Mouse (Mus musculus) midbrain, embryonic 14.5 days (tissue): ENCODE measurements around the gene Eif1ad. TPM values are rescaled to one million over a fixed set of nuclear protein-coding genes. Genes with fewer than 3 reads are reported as not detected.

Experiments
- ATAC-seq: fragments of 200-750 bp; cut with Nextera tagmentation; 2 replicates; pipeline ENCODE4 v1.8.0; 2017; ENCODE audit warnings: moderate number of reproducible peaks, moderate library complexity; ENCODE audit not compliant: low FRiP score, low TSS enrichment
- DNase-seq: peaks from one replicate; pipeline ENCODE4 v3.0.0-alpha.2; 2015
- H3K27ac ChIP-seq: fragments of 300-500 bp; sonication (generic); replicated peaks from 2 replicates; pipeline ENCODE4 v1.5.1; 2014; ENCODE audit warnings: mild to moderate bottlenecking, low read depth, low read length, moderate library complexity
- H3K27me3 ChIP-seq: fragments of 300-500 bp; sonication (generic); 2 replicates; pipeline ENCODE4 v1.6.1; 2014; ENCODE audit warnings: low read length, control low read depth, mixed read lengths; ENCODE audit not compliant: control insufficient read depth, insufficient read depth
- H3K36me3 ChIP-seq: fragments of 300-500 bp; sonication (generic); 2 replicates; pipeline ENCODE4 v1.6.1; 2014; ENCODE audit warnings: low read length, control low read depth; ENCODE audit not compliant: control insufficient read depth, insufficient read depth
- H3K4me1 ChIP-seq: fragments of 300-500 bp; sonication (generic); 2 replicates; pipeline ENCODE4 v1.6.1; 2014; ENCODE audit warnings: mild to moderate bottlenecking, antibody characterized with exemption, low read length, control low read depth; ENCODE audit not compliant: control insufficient read depth, insufficient read depth
- H3K4me2 ChIP-seq: fragments of 300-500 bp; sonication (generic); 2 replicates; pipeline ENCODE4 v1.6.1; 2014; ENCODE audit warnings: mild to moderate bottlenecking, low read length, moderate library complexity
- H3K4me3 ChIP-seq: fragments of 300-500 bp; sonication (generic); replicated peaks from 2 replicates; pipeline ENCODE4 v1.5.1; 2014; ENCODE audit warnings: low read depth, low read length
- H3K9ac ChIP-seq: fragments of 300-500 bp; sonication (generic); replicated peaks from 2 replicates; pipeline ENCODE4 v1.6.1; 2014; ENCODE audit warnings: mild to moderate bottlenecking, low read length, moderate library complexity
- H3K9me3 ChIP-seq: fragments of 300-500 bp; sonication (generic); 2 replicates; pipeline ENCODE4 v1.6.1; 2016; ENCODE audit warnings: low read length, control low read depth, mixed read lengths; ENCODE audit not compliant: control insufficient read depth
- WGBS: fragments of 180-500 bp; shearing (Covaris S2); extraction: QIAGEN DNeasy Blood & Tissue Kit; methylation state at CpG from one replicate; pipeline ENCODE4 v1.1.7; 2014; 5-methylcytosine and 5-hydroxymethylcytosine counted together
- polyA plus RNA-seq: library from polyadenylated mRNA; unstranded; fragments of >200 nt; fragmentation: Nextera tagmentation; extraction: Ambion mirVana; gene quantifications from 2 replicates; pipeline ENCODE4 v1.2.1, GENCODE M21; 2014

The Eif1ad gene
- polyA plus RNA-seq, 1 experiment from 2014 or later, result 36.6 TPM

- 14% methylated on average over 11 of the region's 11 CpGs for whole genome bisulfite sequencing
- ATAC-seq, result no peak
- Histone ChIP-seq H3K27me3 (no peaks in the 10 kb centered on the region), H3K4me1 (peaks cover 15% of the 10 kb centered on the region), H3K27ac (peak overlapping the region; percentile 91), H3K9ac (peak overlapping the region; percentile 79), H3K36me3 (peaks cover 55% of the 10 kb centered on the region), H3K4me3 (peak overlapping the region; percentile 96), H3K4me2 (peak overlapping the region; percentile 92), H3K9me3 (no peaks in the 10 kb centered on the region)
- peak; percentile 8 for DNase-seq
Measured at GRCm38 (mm10) chr19:5367455-5367854, 914 bp downstream of the Eif1ad start.

- no peaks in the 10 kb centered on the region for H3K27me3 ChIP-seq
- no peaks in the 10 kb centered on the region for H3K9me3 ChIP-seq
- DNase-seq, result no peak
- H3K4me1 ChIP-seq, result peaks cover 10% of the 10 kb centered on the region
- H3K27ac ChIP-seq, result no peak overlapping the region
- no peak overlapping the region for H3K4me3 ChIP-seq
- no peak overlapping the region for H3K9ac ChIP-seq
- 90% methylated on average over 3 of the region's 3 CpGs for WGBS
- no peak for ATAC-seq
- H3K4me2 ChIP-seq, result no peak overlapping the region
- peaks cover 55% of the 10 kb centered on the region for H3K36me3 ChIP-seq
Measured at GRCm38 (mm10) chr19:5370932-5371331, 4.4 kb downstream of the Eif1ad start.

- DNase-seq (no peak), ATAC-seq (no peak)
- H3K9me3 ChIP-seq, result no peaks in the 10 kb centered on the region
- H3K4me3 ChIP-seq, result no peak overlapping the region
- no peak overlapping the region for H3K27ac ChIP-seq
- H3K27me3 ChIP-seq, result no peaks in the 10 kb centered on the region
- H3K4me1 ChIP-seq, result peaks cover 7% of the 10 kb centered on the region
- WGBS, result 94% methylated on average over 7 of the region's 7 CpGs
- peaks cover 71% of the 10 kb centered on the region for H3K36me3 ChIP-seq
- H3K9ac ChIP-seq, result no peak overlapping the region
- no peak overlapping the region for H3K4me2 ChIP-seq
Measured at GRCm38 (mm10) chr19:5372724-5373123, 6.2 kb downstream of the Eif1ad start.

- Histone ChIP-seq H3K4me1 (no peaks in the 10 kb centered on the region), H3K4me2 (no peak overlapping the region), H3K27me3 (no peaks in the 10 kb centered on the region), H3K36me3 (peaks cover 75% of the 10 kb centered on the region), H3K9ac (no peak overlapping the region), H3K9me3 (no peaks in the 10 kb centered on the region), H3K4me3 (no peak overlapping the region), H3K27ac (no peak overlapping the region)
- WGBS, result 86% methylated on average over 4 of the region's 4 CpGs
- DNase-seq (no peak), ATAC-seq (no peak)
Measured at GRCm38 (mm10) chr19:5374177-5374576, 7.6 kb downstream of the Eif1ad start.

GRCm38 (mm10) chr19:5374748-5375147, 8.2 kb downstream of the Eif1ad start:
- no peak for DNase-seq
- Histone ChIP-seq H3K4me1 (no peaks in the 10 kb centered on the region), H3K4me3 (no peak overlapping the region), H3K4me2 (no peak overlapping the region), H3K9ac (no peak overlapping the region), H3K27ac (no peak overlapping the region), H3K36me3 (peaks cover 76% of the 10 kb centered on the region), H3K27me3 (no peaks in the 10 kb centered on the region), H3K9me3 (no peaks in the 10 kb centered on the region)
- 85% methylated on average over 4 of the region's 4 CpGs for WGBS
- ATAC-seq, result no peak

GRCm38 (mm10) chr19:5377446-5377845, 10.9 kb downstream of the Eif1ad start:
- Histone ChIP-seq H3K9me3 (no peaks in the 10 kb centered on the region), H3K36me3 (peaks cover 78% of the 10 kb centered on the region), H3K27ac (no peak overlapping the region), H3K27me3 (no peaks in the 10 kb centered on the region), H3K4me3 (no peak overlapping the region), H3K4me1 (no peaks in the 10 kb centered on the region), H3K4me2 (no peak overlapping the region), H3K9ac (no peak overlapping the region)
- ATAC-seq, result no peak
- 93% methylated on average over 1 of the region's 1 CpGs for WGBS
- no peak for DNase-seq

GRCm38 (mm10) chr19:5383326-5383725, 16.8 kb downstream of the Eif1ad start:
- Histone ChIP-seq H3K9ac (no peak overlapping the region), H3K4me3 (no peak overlapping the region), H3K9me3 (no peaks in the 10 kb centered on the region), H3K36me3 (peaks cover 75% of the 10 kb centered on the region), H3K4me2 (no peak overlapping the region), H3K27ac (no peak overlapping the region), H3K27me3 (no peaks in the 10 kb centered on the region), H3K4me1 (peaks cover 12% of the 10 kb centered on the region)
- WGBS, result 94% methylated on average over 12 of the region's 12 CpGs
- DNase-seq (no peak), ATAC-seq (no peak)

- no peaks in the 10 kb centered on the region for H3K27me3 ChIP-seq
- H3K9me3 ChIP-seq, result no peaks in the 10 kb centered on the region
- H3K4me1 ChIP-seq, result peaks cover 20% of the 10 kb centered on the region
- DNase-seq (no peak), ATAC-seq (no peak)
- 91% methylated on average over 8 of the region's 8 CpGs for WGBS
- no peak overlapping the region for H3K4me3 ChIP-seq
- H3K36me3 ChIP-seq, result peaks cover 61% of the 10 kb centered on the region
- no peak overlapping the region for H3K4me2 ChIP-seq
- H3K27ac ChIP-seq, result no peak overlapping the region
- H3K9ac ChIP-seq, result no peak overlapping the region
Measured at GRCm38 (mm10) chr19:5384715-5385114, 18.2 kb downstream of the Eif1ad start.

GRCm38 (mm10) chr19:5388011-5388441, 21.5 kb downstream of the Eif1ad start:
- peaks cover 28% of the 10 kb centered on the region for H3K36me3 ChIP-seq
- peak overlapping the region; percentile 84 for H3K9ac ChIP-seq
- no peaks in the 10 kb centered on the region for H3K27me3 ChIP-seq
- H3K4me3 ChIP-seq, result peak overlapping the region; percentile 98
- peak overlapping the region; percentile 96 for H3K4me2 ChIP-seq
- H3K9me3 ChIP-seq, result no peaks in the 10 kb centered on the region
- WGBS, result under 1% methylated on average over 43 of the region's 43 CpGs
- H3K4me1 ChIP-seq, result peaks cover 28% of the 10 kb centered on the region
- H3K27ac ChIP-seq, result peak overlapping the region; percentile 83
- ATAC-seq (peak; percentile 28; the same call in 1 of the 2 replicates), DNase-seq (no peak)
